Mouse (Mus musculus) ovary, adult 18-20 months (tissue): ENCODE measurements around the gene Tenm4.

Source experiments
- DNase-seq: peaks from one replicate; pipeline ENCODE4 v3.0.0; 2022; ENCODE audit warnings: low spot score, mixed read lengths

The Tenm4 gene

GRCm38 (mm10) chr7:96203812-96204560 lies 32.9 kb downstream of the Tenm4 start:
- no peak for DNase-seq

GRCm38 (mm10) chr7:96204809-96205350 lies 33.8 kb downstream of the Tenm4 start:
- no peak for DNase-seq

- DNase-seq: no peak
Observed at GRCm38 (mm10) chr7:96207071-96207470, 36.0 kb downstream of the Tenm4 start.

- no peak for DNase-seq
Observed at GRCm38 (mm10) chr7:96209783-96210524, 38.9 kb downstream of the Tenm4 start.

GRCm38 (mm10) chr7:96210525-96211369 lies 39.7 kb downstream of the Tenm4 start:
- no peak for DNase-seq

GRCm38 (mm10) chr7:96211618-96212021 lies 40.6 kb downstream of the Tenm4 start:
- no peak for DNase-seq

GRCm38 (mm10) chr7:96212224-96212591 lies 41.2 kb downstream of the Tenm4 start:
- DNase-seq: no peak

- DNase-seq: peak; percentile 70
Observed at GRCm38 (mm10) chr7:96212592-96213541, 41.8 kb downstream of the Tenm4 start.

- no peak for DNase-seq
Observed at GRCm38 (mm10) chr7:96213741-96214140, 42.7 kb downstream of the Tenm4 start.

- DNase-seq: no peak
Observed at GRCm38 (mm10) chr7:96214876-96215275, 43.8 kb downstream of the Tenm4 start.

GRCm38 (mm10) chr7:96215894-96216509 lies 45.0 kb downstream of the Tenm4 start:
- no peak for DNase-seq

GRCm38 (mm10) chr7:96219386-96219785 lies 48.3 kb downstream of the Tenm4 start:
- DNase-seq: no peak

GRCm38 (mm10) chr7:96220647-96221046 lies 49.6 kb downstream of the Tenm4 start:
- DNase-seq: no peak

GRCm38 (mm10) chr7:96222569-96222968 lies 51.5 kb downstream of the Tenm4 start:
- DNase-seq: no peak

- DNase-seq: no peak
Observed at GRCm38 (mm10) chr7:96228562-96229268, 57.7 kb downstream of the Tenm4 start.

GRCm38 (mm10) chr7:96230006-96230719 lies 59.1 kb downstream of the Tenm4 start:
- no peak for DNase-seq

- no peak for DNase-seq
Observed at GRCm38 (mm10) chr7:96230720-96231241, 59.7 kb downstream of the Tenm4 start.

- no peak for DNase-seq
Observed at GRCm38 (mm10) chr7:96235847-96236246, 64.8 kb downstream of the Tenm4 start.

- no peak for DNase-seq
Observed at GRCm38 (mm10) chr7:96240661-96241060, 69.6 kb downstream of the Tenm4 start.
